Mouse (Mus musculus) ES-E14 (cell line): ENCODE results near the gene Srsf1. TPM values are rescaled to one million over a fixed set of nuclear protein-coding genes. Genes with fewer than 3 reads are reported as not detected.
A peak's percentile ranks its signal among the peaks of the same experiment; 100 is the strongest.

Experiments
- DNase-seq: peaks from one replicate; pipeline ENCODE4 v3.0.0-alpha.2; 2013; ENCODE audit warnings: low read depth, low spot score
- H3K27ac ChIP-seq: 2 replicates; pipeline ENCODE4 v1.5.1; 2012; ENCODE audit warnings: low read depth, mild to moderate bottlenecking, low read length, moderate library complexity, mixed read lengths; ENCODE audit not compliant: poor library complexity, insufficient read depth, severe bottlenecking
- H3K36me3 ChIP-seq: 2 replicates; pipeline ENCODE4 v1.6.1; 2012; ENCODE audit warnings: mild to moderate bottlenecking, low read length, moderate library complexity, mixed read lengths; ENCODE audit not compliant: control insufficient read depth, poor library complexity, insufficient read depth, severe bottlenecking
- H3K4me1 ChIP-seq, 2 experiments: fragments of 150-350 bp in 1 of 2; sonication (generic) in 1 of 2; 2 replicates each; pipeline ENCODE4 v1.6.1; 2012; ENCODE audit warnings: low read length in 2 of 2, mild to moderate bottlenecking in 1 of 2, mixed read lengths in 1 of 2; ENCODE audit not compliant: control insufficient read depth in 2 of 2, insufficient read depth in 2 of 2, poor library complexity in 1 of 2
- H3K4me3 ChIP-seq, 2 experiments: fragments of 150-350 bp in 1 of 2; sonication (generic) in 1 of 2; 2 replicates each; pipeline ENCODE4 v1.5.1; 2012; ENCODE audit warnings: low read length in 2 of 2, low read depth in 1 of 2, mild to moderate bottlenecking in 1 of 2, mixed read lengths in 1 of 2; ENCODE audit not compliant: insufficient read depth in 1 of 2, poor library complexity in 1 of 2, severe bottlenecking in 1 of 2
- H3K9ac ChIP-seq: 2 replicates; pipeline ENCODE4 v1.6.1; 2012; ENCODE audit warnings: low read depth, mild to moderate bottlenecking, low read length, mixed read lengths; ENCODE audit not compliant: poor library complexity, insufficient read depth, severe bottlenecking
- H3K9me3 ChIP-seq: fragments of 150-350 bp; sonication (generic); 2 replicates; pipeline ENCODE4 v1.6.1; 2012; ENCODE audit warnings: low read depth, mild to moderate bottlenecking, low read length; ENCODE audit not compliant: control insufficient read depth, insufficient read depth
- CHD2 ChIP-seq: IDR thresholded peaks from 2 replicates; pipeline ENCODE4 v1.6.1; 2014; ENCODE audit warnings: mild to moderate bottlenecking, low read depth, low read length, inconsistent platforms
- HCFC1 ChIP-seq: IDR thresholded peaks from 2 replicates; pipeline ENCODE4 v1.6.1; 2012; ENCODE audit warnings: low read length, inconsistent platforms, borderline replicate concordance; ENCODE audit not compliant: insufficient read depth
- MAFK ChIP-seq: IDR thresholded peaks from 2 replicates; pipeline ENCODE4 v1.6.1; 2014; ENCODE audit warnings: mild to moderate bottlenecking, low read depth, low read length, inconsistent platforms; ENCODE audit not compliant: insufficient read depth
- ZC3H11A ChIP-seq: IDR thresholded peaks from 2 replicates; pipeline ENCODE4 v1.6.1; 2012; ENCODE audit warnings: low read depth, mild to moderate bottlenecking, inconsistent platforms, low read length, borderline replicate concordance
- ZNF384 ChIP-seq: IDR thresholded peaks from 2 replicates; pipeline ENCODE4 v1.6.1; 2012; ENCODE audit warnings: low read depth, low read length, inconsistent platforms
- in situ Hi-C, 2 experiments: fragments of 600-800 bp; cut with MboI; formaldehyde crosslinking; loops; one replicate each; pipeline ENCODE4 v1.15.1; 2025; ENCODE audit warnings: low sequenced_read_pairs in 2 of 2, inconsistent platforms in 1 of 2; ENCODE audit not compliant: unreplicated experiment in 2 of 2
- total RNA-seq: library from RNA; depleted of rRNA; stranded (reverse); fragments of 300-350 nt; gene quantifications from 2 replicates; pipeline ENCODE4 v1.2.3, GENCODE M21; 2012

Gene Srsf1
- total RNA-seq, 1 experiment = 432 TPM

- DNase-seq = no peak
- Histone ChIP-seq H3K4me1 (no peaks in the 10 kb centered on the region), H3K9ac (no peak overlapping the region), H3K9me3 (no peaks in the 10 kb centered on the region), H3K4me3 (no peak overlapping the region), H3K36me3 (no peaks in the 10 kb centered on the region), H3K27ac (no peak overlapping the region)
- TF ChIP-seq ZNF384 = no peak
- no peak for TF ChIP-seq CHD2
- TF ChIP-seq MAFK = no peak
- no peak for TF ChIP-seq ZC3H11A
- no peak for TF ChIP-seq HCFC1
- in situ Hi-C loops = no loop called here
Observed at GRCm38 (mm10) chr11:88061892-88062625, 14.9 kb downstream of the Srsf1 start.

- in situ Hi-C loops = no loop called here
- H3K36me3 ChIP-seq = no peaks in the 10 kb centered on the region
- peak; percentile 68 for TF ChIP-seq ZNF384
- TF ChIP-seq MAFK = no peak
- H3K27ac ChIP-seq = no peak overlapping the region
- no peak for DNase-seq
- no peak overlapping the region for H3K4me3 ChIP-seq
- peaks cover 4% of the 10 kb centered on the region in 2 experiments; a peak in 2 of 4 replicates for H3K4me1 ChIP-seq
- no peak overlapping the region for H3K9ac ChIP-seq
- H3K9me3 ChIP-seq = no peaks in the 10 kb centered on the region
Observed at GRCm38 (mm10) chr11:88065732-88066131, 18.6 kb downstream of the Srsf1 start.

- H3K9me3 ChIP-seq = no peaks in the 10 kb centered on the region
- in situ Hi-C loops = no loop called here
- no peak for TF ChIP-seq HCFC1
- TF ChIP-seq ZNF384 = no peak
- TF ChIP-seq ZC3H11A = no peak
- no peak for TF ChIP-seq MAFK
- no peak for TF ChIP-seq CHD2
- peak overlapping the region; percentile 83 for H3K9ac ChIP-seq
- no peak for DNase-seq
- H3K27ac ChIP-seq = no peak overlapping the region
- H3K4me1 ChIP-seq = peaks cover 4% of the 10 kb centered on the region in 2 experiments; a peak in 2 of 4 replicates
- peak overlapping the region; percentile 75 to 91 for H3K4me3 ChIP-seq
- H3K36me3 ChIP-seq = no peaks in the 10 kb centered on the region
Observed at GRCm38 (mm10) chr11:88067191-88067585, 20.0 kb downstream of the Srsf1 start.

- H3K9me3 ChIP-seq = no peaks in the 10 kb centered on the region
- H3K4me1 ChIP-seq = peaks cover 4% of the 10 kb centered on the region in 2 experiments; a peak in 2 of 4 replicates
- no peak for DNase-seq
- H3K36me3 ChIP-seq = no peaks in the 10 kb centered on the region
- H3K4me3 ChIP-seq = peak within 1 kb of the TSS; percentile 75 to 91
- in situ Hi-C loops = no loop called here
- TF ChIP-seq CHD2 (no peak), ZNF384 (no peak), HCFC1 (no peak), MAFK (no peak), ZC3H11A (no peak)
- H3K9ac ChIP-seq = peak within 1 kb of the TSS; percentile 83
- H3K27ac ChIP-seq = peak within 1 kb of the TSS; percentile 35; the same call in 1 of the 2 replicates
Observed at GRCm38 (mm10) chr11:88067586-88068410, 20.6 kb downstream of the Srsf1 start, which contains the start of gene Vezf1. TSS of gene Vezf1 (plus strand) at chr11:88068279.
